Mouse (Mus musculus): ENCODE results near the gene Slamf7. TPM values are rescaled to one million over a fixed set of nuclear protein-coding genes. Genes with fewer than 3 reads are reported as not detected.
A peak's percentile ranks its signal among the peaks of the same experiment; 100 is the strongest.

Gene Slamf7
- total and polyA plus RNA-seq, 3 experiments: 6.8 to 15.4 (median 10.6) TPM

DNA sequence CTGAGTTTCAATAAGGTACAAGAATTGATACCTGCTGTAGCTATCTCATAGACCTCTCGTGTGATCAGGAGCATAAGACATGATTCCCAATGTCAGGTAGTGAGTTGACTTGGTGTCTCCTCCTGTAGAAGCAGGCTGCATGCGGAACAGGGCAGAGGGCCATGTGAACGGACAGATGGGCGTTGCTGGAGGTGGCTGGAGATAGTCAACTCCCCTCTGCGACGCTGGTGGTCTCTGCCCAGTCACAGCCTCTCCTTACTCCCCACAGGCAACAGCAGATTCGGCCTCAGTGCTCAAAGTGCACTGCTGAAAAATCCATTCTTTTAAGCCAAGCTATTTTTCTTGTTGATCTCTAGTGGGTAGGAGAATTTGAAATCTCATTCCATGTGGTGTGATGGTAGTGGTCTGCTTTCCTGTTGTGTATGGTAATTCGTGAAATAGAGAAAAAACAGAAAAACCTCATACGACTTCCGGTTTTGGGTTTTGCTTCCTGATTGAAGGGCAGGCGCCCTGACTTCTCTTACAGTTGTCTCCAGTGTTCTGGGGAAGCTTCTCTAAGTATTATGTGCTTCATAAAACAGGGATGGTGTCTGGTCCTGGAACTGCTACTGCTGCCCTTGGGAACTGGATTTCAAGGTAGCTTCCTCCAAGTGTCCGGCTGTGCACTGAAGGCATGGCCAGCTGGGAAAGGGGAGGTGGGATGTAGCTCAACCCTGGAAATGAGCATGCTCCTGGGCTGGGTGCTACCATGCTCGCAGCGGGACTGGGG lies 28.9 kb upstream of the Slamf7 start, which contains the start of gene Cd48:
Gene Cd48, plus strand, starts transcription at position 479 of the 769 bp plus-strand sequence.
- in situ Hi-C loops (cut with MboI; ENCODE audit: low pct_ligation_motif_present, low pct_unique_long_range_greater_than_20kb, low sequenced_read_pairs): no loop called here

GRCm38 (mm10) chr1:171681009-171681408 lies 28.2 kb upstream of the Slamf7 start:
- Histone ChIP-seq H3K79me2 (replicated peaks; ENCODE audit: control insufficient read depth, extremely low read depth, insufficient read depth, poor library complexity, severe bottlenecking) (peaks cover 24% of the 10 kb centered on the region), H3K4me3 (replicated peaks in 1 of 3; ENCODE audit: low read depth in 2 of 3, low read length in 2 of 3, poor library complexity in 1 of 3) (peak overlapping the region; percentile 78 to 98 (median 78)), H3K4me2 (ENCODE audit: insufficient read depth, low read depth, poor library complexity, severe bottlenecking) (peak overlapping the region; percentile 88), H3K27me3 (replicated peaks) (no peaks in the 10 kb centered on the region), H3K36me3 (replicated peaks in 1 of 2; ENCODE audit: control insufficient read depth in 1 of 2, insufficient read depth in 1 of 2, low read length in 1 of 2) (peaks cover 0 to 5% of the 10 kb centered on the region in 2 experiments), H3K9me3 (replicated peaks; ENCODE audit: low read length) (no peaks in the 10 kb centered on the region), H3K4me1 (ENCODE audit: control insufficient read depth in 1 of 2, insufficient read depth in 2 of 2) (peaks cover 19 to 42% of the 10 kb centered on the region in 2 experiments), H3K9ac (ENCODE audit: insufficient read depth, low read depth) (peak overlapping the region; percentile 95), H3K27ac (ENCODE audit: insufficient read depth, low read depth) (peak overlapping the region; percentile 93)
- dilution Hi-C loops (cut with MboI; ENCODE audit: extremely low pct_ligation_motif_present, extremely low pct_unique_long_range_greater_than_20kb, low sequenced_read_pairs) (no loop called here), in situ Hi-C loops (cut with MboI; ENCODE audit: low pct_ligation_motif_present, low pct_unique_long_range_greater_than_20kb, low sequenced_read_pairs) (no loop called here)
- DNase-seq (ENCODE audit: extremely low read depth): peak; percentile 71
- no peak for TF ChIP-seq USF1 (IDR thresholded peaks at IDR 0.05; ENCODE audit: low read depth, low read length)
- TF ChIP-seq MAZ (IDR thresholded peaks at IDR 0.05; ENCODE audit: low read depth, low read length): no peak
- TF ChIP-seq ZNF384 (IDR thresholded peaks at IDR 0.05; ENCODE audit: low read depth, low read length): no peak
- no peak for TF ChIP-seq RCOR1 (conservative IDR thresholded peaks at IDR 0.05; ENCODE audit: low read depth, low read length)
- no peak for TF ChIP-seq GABPA (IDR thresholded peaks at IDR 0.05; ENCODE audit: insufficient replicate concordance, low read depth, low read length)
- no peak; the same call in 1 of the 2 replicates for TF ChIP-seq SIN3A (IDR thresholded peaks at IDR 0.05; ENCODE audit: low read length)
- TF ChIP-seq IRF4 (IDR thresholded peaks at IDR 0.05; ENCODE audit: low read depth, low read length): peak; percentile 89
- TF ChIP-seq MAFK (IDR thresholded peaks at IDR 0.05; ENCODE audit: insufficient replicate concordance, low read length): no peak
- TF ChIP-seq CTCF (conservative IDR thresholded peaks at IDR 0.05 in 1 of 2, IDR thresholded peaks at IDR 0.05 in 1 of 2; ENCODE audit: low read depth in 2 of 2, low read length in 2 of 2): no peak
- TF ChIP-seq TBP (conservative IDR thresholded peaks at IDR 0.05; ENCODE audit: low read depth, low read length): peak; percentile 89
- TF ChIP-seq POLR2A (IDR thresholded peaks at IDR 0.05; ENCODE audit: low read depth, low read length): peak; percentile 53; the same call in 1 of the 2 replicates
- TF ChIP-seq CHD2 (IDR thresholded peaks at IDR 0.05; ENCODE audit: low read length): no peak
- no peak for TF ChIP-seq MXI1 (IDR thresholded peaks at IDR 0.05; ENCODE audit: low read depth, low read length)
- TF ChIP-seq ZMIZ1 (IDR thresholded peaks at IDR 0.05; ENCODE audit: low read depth, low read length): peak; percentile 34; the same call in 1 of the 2 replicates
- no peak for TF ChIP-seq E2F4 (IDR thresholded peaks at IDR 0.05; ENCODE audit: insufficient replicate concordance, low read depth, low read length)
- TF ChIP-seq POLR2AphosphoS2 (IDR thresholded peaks at IDR 0.05; ENCODE audit: low read depth, low read length): no peak; the same call in 1 of the 2 replicates

More for the DNA sequence above, 28.9 kb upstream of the Slamf7 start, which contains the start of gene Cd48:
- H3K4me1 ChIP-seq (ENCODE audit: control insufficient read depth in 1 of 2, insufficient read depth in 2 of 2): peaks cover 22 to 45% of the 10 kb centered on the region in 2 experiments
- H3K4me3 ChIP-seq (replicated peaks in 1 of 3; ENCODE audit: low read depth in 2 of 3, low read length in 2 of 3, poor library complexity in 1 of 3): peak within 1 kb of the TSS; percentile 78 to 98 (median 78)
- peaks cover 0 to 11% of the 10 kb centered on the region in 2 experiments for H3K36me3 ChIP-seq (replicated peaks in 1 of 2; ENCODE audit: control insufficient read depth in 1 of 2, insufficient read depth in 1 of 2, low read length in 1 of 2)
- dilution Hi-C loops (cut with MboI; ENCODE audit: extremely low pct_ligation_motif_present, extremely low pct_unique_long_range_greater_than_20kb, low sequenced_read_pairs): no loop called here
- peak within 1 kb of the TSS; percentile 93 for H3K27ac ChIP-seq (ENCODE audit: insufficient read depth, low read depth)
- H3K79me2 ChIP-seq (replicated peaks; ENCODE audit: control insufficient read depth, extremely low read depth, insufficient read depth, poor library complexity, severe bottlenecking): peaks cover 30% of the 10 kb centered on the region
- H3K4me2 ChIP-seq (ENCODE audit: insufficient read depth, low read depth, poor library complexity, severe bottlenecking): peak within 1 kb of the TSS; percentile 88
- peak; percentile 69 for DNase-seq (ENCODE audit: extremely low read depth)
- no peaks in the 10 kb centered on the region for H3K9me3 ChIP-seq (replicated peaks; ENCODE audit: low read length)
- no peaks in the 10 kb centered on the region for H3K27me3 ChIP-seq (replicated peaks)
- TF ChIP-seq GABPA (IDR thresholded peaks at IDR 0.05; ENCODE audit: insufficient replicate concordance, low read depth, low read length) (no peak), MAFK (IDR thresholded peaks at IDR 0.05; ENCODE audit: insufficient replicate concordance, low read length) (no peak), CHD1 (IDR thresholded peaks at IDR 0.05; ENCODE audit: low read depth, low read length) (no peak), E2F4 (IDR thresholded peaks at IDR 0.05; ENCODE audit: insufficient replicate concordance, low read depth, low read length) (no peak), MAX (IDR thresholded peaks at IDR 0.05; ENCODE audit: low read length) (peak; percentile 26; the same call in 1 of the 2 replicates), ELF1 (IDR thresholded peaks at IDR 0.05; ENCODE audit: low read depth, low read length) (peak; percentile 90), ETS1 (conservative IDR thresholded peaks at IDR 0.05; ENCODE audit: low read depth, low read length) (no peak; the same call in 1 of the 2 replicates), TCF12 (IDR thresholded peaks at IDR 0.05; ENCODE audit: low read depth, low read length) (peak; percentile 74), JUND (conservative IDR thresholded peaks at IDR 0.05; ENCODE audit: low read depth, low read length) (no peak; the same call in 1 of the 2 replicates), JUN (IDR thresholded peaks at IDR 0.05; ENCODE audit: insufficient read depth, low read depth, low read length) (no peak), MEF2A (IDR thresholded peaks at IDR 0.05; ENCODE audit: borderline replicate concordance, low read depth, low read length) (peak; percentile 29; the same call in 1 of the 2 replicates), RCOR1 (conservative IDR thresholded peaks at IDR 0.05; ENCODE audit: low read depth, low read length) (no peak), POLR2AphosphoS2 (IDR thresholded peaks at IDR 0.05; ENCODE audit: low read depth, low read length) (no peak), SIN3A (IDR thresholded peaks at IDR 0.05; ENCODE audit: low read length) (peak; percentile 89; the same call in 1 of the 2 replicates), TBP (conservative IDR thresholded peaks at IDR 0.05; ENCODE audit: low read depth, low read length) (peak; percentile 90), NRF1 (IDR thresholded peaks at IDR 0.05; ENCODE audit: low read depth, low read length) (peak; percentile 70), ZNF384 (IDR thresholded peaks at IDR 0.05; ENCODE audit: low read depth, low read length) (peak; percentile 81), BHLHE40 (IDR thresholded peaks at IDR 0.05; ENCODE audit: low read depth, low read length) (no peak; the same call in 1 of the 2 replicates), POLR2A (IDR thresholded peaks at IDR 0.05; ENCODE audit: low read depth, low read length) (peak; percentile 80), NELFE (IDR thresholded peaks at IDR 0.05; ENCODE audit: low read depth, low read length) (peak; percentile 74), IRF4 (IDR thresholded peaks at IDR 0.05; ENCODE audit: low read depth, low read length) (peak; percentile 60; the same call in 1 of the 2 replicates), RAD21 (IDR thresholded peaks at IDR 0.05; ENCODE audit: low read depth, low read length) (no peak), MXI1 (IDR thresholded peaks at IDR 0.05; ENCODE audit: low read depth, low read length) (peak; percentile 69), SMC3 (IDR thresholded peaks at IDR 0.05; ENCODE audit: low read depth, low read length) (no peak), CHD2 (IDR thresholded peaks at IDR 0.05; ENCODE audit: low read length) (no peak), MYC (IDR thresholded peaks at IDR 0.05; ENCODE audit: low read depth, low read length) (peak; percentile 79; the same call in 1 of the 2 replicates), ZC3H11A (IDR thresholded peaks at IDR 0.05; ENCODE audit: low read depth, low read length) (no peak), PAX5 (IDR thresholded peaks at IDR 0.05; ENCODE audit: low read length) (no peak), MAZ (IDR thresholded peaks at IDR 0.05; ENCODE audit: low read depth, low read length) (0 out of 2 replicates have a peak, but pooled peaks have one; percentile 40), USF2 (conservative IDR thresholded peaks at IDR 0.05; ENCODE audit: low read depth, low read length) (no peak), USF1 (IDR thresholded peaks at IDR 0.05; ENCODE audit: low read depth, low read length) (no peak), KAT2A (IDR thresholded peaks at IDR 0.05; ENCODE audit: insufficient replicate concordance, low read length) (0 out of 2 replicates have a peak, but pooled peaks have one; percentile 25), UBTF (IDR thresholded peaks at IDR 0.05; ENCODE audit: low read depth, low read length) (no peak), CTCF (conservative IDR thresholded peaks at IDR 0.05 in 1 of 2, IDR thresholded peaks at IDR 0.05 in 1 of 2; ENCODE audit: low read depth in 2 of 2, low read length in 2 of 2) (no peak), ZKSCAN1 (IDR thresholded peaks at IDR 0.05; ENCODE audit: borderline replicate concordance, low read depth, low read length) (no peak), HCFC1 (IDR thresholded peaks at IDR 0.05; ENCODE audit: low read depth, low read length) (peak; percentile 67), EP300 (IDR thresholded peaks at IDR 0.05; ENCODE audit: low read length) (no peak), ZMIZ1 (IDR thresholded peaks at IDR 0.05; ENCODE audit: low read depth, low read length) (0 out of 2 replicates have a peak, but pooled peaks have one; percentile 49)
- peak within 1 kb of the TSS; percentile 95 for H3K9ac ChIP-seq (ENCODE audit: insufficient read depth, low read depth)
